Mouse (Mus musculus) neutrophil, adult 5-6 weeks (primary cell): ENCODE measurements around the gene Serpina1f. TPM values are rescaled to one million over a fixed set of nuclear protein-coding genes. Genes with fewer than 3 reads are reported as not detected.
"Not testable (repeated sequence)": the region's sequence is repeated elsewhere in the genome, so short reads cannot be mapped to it uniquely, and the experiment has no call there.

Experiments
- ATAC-seq: fragments of 151-379, 151-347 bp; 2 replicates; pipeline ENCODE4 v1.8.0; 2017; ENCODE audit warnings: mild to moderate bottlenecking, moderate TSS enrichment; ENCODE audit not compliant: insufficient number of reproducible peaks, poor library complexity, low FRiP score, severe bottlenecking; ENCODE audit errors: extremely low read depth
- total RNA-seq: library from RNA; stranded (forward); fragments of 200-1000 nt; gene quantifications from 2 replicates; pipeline ENCODE4 v1.2.3, GENCODE M21; 2017

Serpina1f gene
- total RNA-seq, 1 experiment from 2014 or later, result not detected

DNA sequence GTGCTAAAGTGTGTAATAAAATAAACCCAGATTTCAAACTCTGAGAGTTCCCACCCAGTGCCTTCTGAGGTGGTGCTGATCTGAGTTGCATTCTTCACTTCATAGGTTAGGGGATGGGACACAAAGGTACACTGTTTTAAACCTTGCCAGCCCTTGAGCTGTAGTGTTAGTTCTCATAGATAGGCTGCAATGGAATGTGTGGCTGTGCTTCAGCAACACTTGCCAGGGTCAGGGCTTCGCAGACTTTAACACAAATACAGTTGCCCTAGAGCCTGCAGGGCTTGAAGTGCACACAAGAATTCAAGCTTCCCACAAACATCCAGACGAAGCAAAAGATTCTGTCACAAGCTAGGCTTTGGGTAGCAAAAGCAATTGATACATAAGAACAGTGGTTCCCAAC is 24.4 kb downstream of the Serpina1f start:
- no peak for ATAC-seq

DNA sequence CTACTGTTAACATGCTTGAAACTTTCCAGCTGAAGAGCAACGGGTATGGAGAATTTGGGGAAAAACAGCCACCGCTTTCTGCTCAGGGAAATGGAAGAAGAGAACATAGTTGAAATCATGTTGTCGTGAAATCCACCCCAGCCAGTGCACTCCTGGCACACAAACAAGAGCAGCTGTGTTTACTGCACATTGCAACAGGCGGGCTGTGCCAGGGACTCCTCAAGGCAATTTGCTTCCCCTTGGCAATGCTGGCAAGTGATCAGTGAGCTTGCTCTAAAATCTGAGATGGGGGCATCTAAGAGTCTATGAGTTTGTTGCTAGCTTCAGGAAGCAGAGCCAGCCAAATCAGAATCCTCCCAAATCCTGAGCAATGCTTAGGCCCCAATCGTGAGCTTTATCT is 25.0 kb downstream of the Serpina1f start:
- no peak for ATAC-seq

DNA sequence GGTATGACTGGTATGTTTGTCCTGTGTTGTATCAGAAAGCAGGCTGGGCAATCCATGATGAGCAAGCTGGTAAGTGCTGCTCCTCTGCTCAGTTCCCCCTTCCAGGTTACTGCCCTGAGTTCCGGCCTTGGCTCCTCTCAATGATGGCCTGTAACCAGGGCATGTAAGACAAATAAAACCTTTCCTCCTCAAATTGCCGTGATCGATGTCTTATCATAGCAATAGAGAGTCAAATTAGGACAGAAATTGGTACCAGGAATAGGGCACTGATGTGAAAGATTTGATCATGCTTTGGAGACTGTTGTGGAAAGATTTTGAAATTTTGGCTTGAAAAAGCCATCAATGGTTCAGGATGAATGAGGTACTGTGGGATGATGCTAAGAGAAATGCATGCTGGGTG is 30.0 kb downstream of the Serpina1f start:
- no peak for ATAC-seq

DNA sequence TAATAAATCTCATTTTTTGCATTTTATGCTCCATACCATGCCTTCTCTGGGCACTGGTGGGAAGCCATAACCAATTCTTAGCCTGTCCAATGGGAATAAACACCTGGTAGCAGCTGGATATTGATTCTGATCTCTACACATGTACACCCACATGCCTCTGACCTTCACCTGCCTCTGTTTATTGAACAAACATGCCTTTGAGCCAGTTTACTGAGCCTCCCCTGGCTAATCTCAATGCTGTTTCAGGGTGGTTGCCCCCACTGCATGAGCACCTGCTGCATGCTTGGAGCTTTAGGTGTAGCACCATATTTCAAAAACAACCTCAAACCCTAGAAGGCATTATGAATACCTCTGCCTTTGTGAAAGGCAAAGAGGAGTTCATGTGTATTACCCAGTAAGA is 33.3 kb downstream of the Serpina1f start:
- not testable (repeated sequence) for ATAC-seq

DNA sequence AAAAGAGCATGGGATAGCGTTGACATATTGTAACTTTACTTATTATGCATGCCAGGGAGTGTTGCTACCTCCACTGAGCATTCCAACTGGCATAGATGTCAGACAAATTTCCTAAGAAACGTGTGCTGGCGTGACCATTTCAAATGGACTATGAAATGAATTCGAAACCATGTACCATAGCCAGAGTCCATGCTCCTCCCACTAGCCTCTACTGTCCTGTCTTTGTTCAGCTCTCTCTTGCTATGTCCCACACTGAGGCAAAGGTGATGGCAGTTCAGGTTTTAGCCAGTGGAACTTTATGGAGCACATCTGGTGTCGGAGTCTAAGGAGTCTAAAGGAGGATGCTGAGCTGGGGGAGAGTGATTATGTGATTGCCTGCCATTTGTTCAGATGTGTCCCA is 35.3 kb downstream of the Serpina1f start:
- no peak for ATAC-seq

DNA sequence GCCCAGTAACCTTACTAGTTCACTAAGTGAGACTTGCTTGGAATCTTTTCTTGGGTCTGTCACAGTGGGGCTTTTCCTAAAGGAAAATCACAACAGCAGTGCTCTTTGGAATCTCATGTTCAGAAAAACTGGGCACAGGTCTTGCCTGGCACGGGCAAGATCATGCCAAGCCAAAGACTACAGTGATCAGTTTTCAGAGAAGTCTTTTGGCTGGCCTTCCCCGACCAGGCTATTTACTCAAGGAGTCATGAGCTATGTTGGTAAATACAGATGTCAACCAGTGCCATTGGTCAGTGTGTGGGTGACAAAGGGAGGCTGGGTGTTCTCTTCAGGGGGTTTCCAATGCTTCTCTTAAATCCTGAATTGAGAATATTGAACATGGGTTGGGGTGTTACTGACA is 36.2 kb downstream of the Serpina1f start:
- ATAC-seq, result no peak

DNA sequence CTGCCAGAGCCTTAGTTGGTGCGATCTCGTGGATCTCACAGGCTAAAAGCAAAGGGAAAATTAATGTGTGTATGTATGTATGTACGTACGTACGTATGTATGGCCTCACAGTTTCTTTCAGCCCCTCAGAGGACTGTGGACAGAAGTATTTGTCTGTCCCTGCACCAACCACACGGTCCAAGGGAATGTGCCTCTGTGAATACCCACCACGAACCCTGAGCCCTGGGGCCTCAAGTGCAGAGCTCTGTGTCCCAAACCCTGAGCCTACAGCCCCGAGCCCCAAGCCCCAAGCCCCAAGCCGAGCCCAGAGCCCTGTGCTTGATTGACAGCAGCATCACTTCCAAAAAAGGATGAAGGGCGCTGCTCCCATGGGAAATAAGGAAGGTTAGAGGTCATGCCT is 37.3 kb downstream of the Serpina1f start:
- ATAC-seq, result no peak

DNA sequence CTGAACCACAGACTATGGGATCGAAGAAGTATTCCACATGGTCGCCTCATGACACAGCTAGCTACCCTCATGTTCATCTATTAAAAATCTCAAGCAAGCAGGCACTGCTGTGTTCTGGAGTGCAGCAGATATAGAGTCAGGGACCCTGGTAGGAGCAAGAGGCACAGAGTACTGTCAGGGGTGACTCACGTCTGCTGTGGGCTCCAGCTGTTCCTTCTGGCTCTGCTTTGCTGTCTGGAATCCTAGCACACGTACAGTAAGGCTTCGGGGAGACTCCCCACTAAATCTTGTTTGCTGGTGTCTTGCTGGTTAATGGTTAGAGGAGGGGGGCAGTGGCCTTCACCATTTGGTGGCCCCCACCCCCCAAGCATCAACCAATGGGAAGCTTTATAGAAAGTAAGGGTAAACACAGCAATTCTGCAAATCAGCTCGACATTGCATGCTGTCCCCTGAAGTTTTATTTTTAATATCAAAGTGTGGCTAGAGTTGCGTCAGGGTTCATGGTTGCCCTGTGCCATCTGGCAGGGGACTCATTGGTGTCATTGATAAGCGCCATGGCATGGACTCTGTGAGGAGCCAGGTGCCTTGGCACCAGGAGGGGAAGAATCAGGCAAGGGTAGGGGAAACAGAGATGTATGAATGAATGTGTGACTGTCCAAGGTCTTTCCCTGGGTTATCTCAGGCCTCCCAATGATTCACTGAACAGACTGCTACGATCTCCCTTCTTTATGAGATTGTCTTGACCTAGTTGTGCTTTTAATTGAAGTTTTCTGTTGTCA is 38.3 kb downstream of the Serpina1f start, which contains the start of gene Serpina6:
Gene Serpina6, minus strand, starts transcription at position 365 of the 779 bp plus-strand sequence.
- no peak for ATAC-seq

DNA sequence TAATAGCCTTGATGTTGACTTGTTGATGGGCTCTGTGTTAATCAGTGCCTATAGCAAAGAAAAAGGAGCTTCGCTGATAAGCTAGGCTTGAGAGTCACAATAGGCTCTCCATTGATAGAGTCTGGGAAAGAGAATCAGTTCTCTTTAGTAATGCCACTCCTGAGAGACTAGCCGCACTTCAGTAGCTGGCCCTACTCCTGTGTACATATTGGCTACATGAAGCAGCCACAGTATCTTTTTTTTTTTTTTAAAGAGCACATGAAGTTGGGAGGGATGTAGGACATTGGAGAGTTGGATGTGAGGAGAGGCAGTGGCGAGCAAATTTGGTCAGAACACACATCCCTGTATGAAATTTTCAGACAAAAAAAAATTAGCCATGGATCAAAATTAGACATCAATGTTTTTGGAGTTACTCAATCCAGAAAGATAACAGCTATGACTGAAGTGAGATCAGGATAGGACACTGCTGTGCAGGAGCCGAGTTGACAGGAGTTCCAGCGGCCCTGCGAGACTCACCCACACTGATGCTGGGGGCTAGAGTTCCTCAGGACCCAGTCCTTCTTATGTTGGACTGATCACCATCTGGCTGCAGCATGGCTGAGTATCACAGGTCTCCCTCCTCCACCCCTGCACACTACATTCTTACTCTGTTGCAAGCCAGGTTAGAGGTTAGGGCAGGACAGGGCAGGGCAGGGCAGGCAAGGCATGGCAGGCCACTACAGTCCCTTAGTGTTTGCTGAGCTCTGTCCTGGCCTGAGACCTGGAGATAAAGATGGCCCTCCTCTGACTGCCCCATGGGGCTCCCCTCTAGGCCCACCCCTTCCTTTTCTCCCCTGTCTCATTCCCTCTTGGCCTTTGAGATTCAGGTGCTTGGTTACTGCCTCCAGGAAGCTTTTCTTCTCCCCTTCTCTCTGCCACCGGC is 39.9 kb downstream of the Serpina1f start:
- ATAC-seq, result no peak

DNA sequence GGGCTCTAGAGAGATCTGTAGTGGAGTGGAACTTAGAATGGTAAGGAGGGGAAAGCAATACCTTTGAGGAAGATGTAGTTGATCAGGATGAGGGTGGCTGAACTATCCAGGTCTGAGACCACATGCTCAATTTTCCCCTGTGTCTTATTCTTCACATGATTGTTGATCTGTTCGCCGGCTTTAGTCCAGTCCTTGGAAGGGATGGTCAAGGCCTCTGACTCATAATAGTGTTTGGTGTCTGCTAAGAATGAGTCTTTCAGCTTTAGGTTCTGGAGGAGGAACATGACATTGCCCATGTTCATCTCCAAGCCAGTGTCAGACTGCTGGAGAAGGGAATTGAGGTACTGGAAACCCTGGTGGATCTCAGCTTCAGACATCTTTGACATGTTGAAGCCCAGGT is 41.5 kb downstream of the Serpina1f start:
- no peak for ATAC-seq

DNA sequence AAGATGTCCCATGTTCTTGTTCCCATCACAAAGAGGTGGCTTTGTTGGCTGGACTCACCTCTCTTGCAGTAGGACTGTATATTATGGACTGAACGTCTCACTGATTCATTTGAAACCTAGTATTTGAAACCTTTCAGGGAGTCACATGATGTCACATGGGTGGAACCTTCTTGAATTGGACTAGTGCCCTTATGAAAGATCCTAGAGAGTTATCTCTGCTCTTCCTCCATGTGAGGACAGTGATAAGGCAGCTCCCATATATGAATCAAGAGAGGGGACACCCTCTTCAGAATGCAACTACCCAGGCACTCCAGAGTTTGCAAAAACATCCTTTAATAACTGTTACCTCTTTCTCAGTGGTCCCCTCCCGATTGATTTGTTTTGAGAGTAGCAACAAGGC is 49.0 kb downstream of the Serpina1f start:
- no peak for ATAC-seq

DNA sequence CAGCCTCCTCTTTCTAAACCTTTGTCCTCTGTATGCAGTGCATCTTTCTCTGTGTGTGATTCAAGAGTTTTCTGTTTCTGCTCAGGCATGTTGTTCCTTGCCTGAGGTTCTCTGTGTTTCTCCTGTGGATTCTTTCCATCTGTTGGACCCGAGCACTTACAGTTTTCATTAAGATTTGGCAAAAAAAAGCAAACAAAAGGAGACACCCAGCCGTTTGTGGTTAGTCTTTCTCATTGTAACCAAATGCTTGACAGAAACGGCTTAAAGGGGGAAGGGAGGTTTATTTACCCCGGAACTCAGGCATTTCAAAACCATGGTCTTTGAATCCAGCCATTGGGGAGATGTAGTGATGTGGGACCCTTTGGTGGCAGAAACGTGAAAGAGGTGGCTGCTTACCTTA is 50.7 kb downstream of the Serpina1f start:
- ATAC-seq, result no peak

DNA sequence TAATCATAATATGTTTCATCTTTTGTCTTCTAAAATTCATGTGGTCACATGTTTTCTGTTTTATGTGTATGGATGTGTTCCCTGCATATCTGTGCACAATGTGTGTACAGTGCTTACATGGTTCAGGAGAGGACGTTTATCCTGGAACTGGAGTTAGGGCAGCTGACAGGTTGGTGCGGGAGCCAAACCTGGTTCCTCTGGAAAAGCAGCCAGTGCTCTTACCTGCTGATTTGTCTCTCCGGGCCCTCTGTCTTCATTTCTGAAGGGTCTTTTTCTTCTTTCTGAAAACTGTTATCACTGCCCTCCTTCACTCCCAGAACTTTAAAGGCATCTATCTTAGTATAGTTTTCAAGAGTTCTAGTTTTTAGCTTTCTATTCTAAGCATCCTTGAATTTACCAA is 51.5 kb downstream of the Serpina1f start:
- no peak for ATAC-seq

DNA sequence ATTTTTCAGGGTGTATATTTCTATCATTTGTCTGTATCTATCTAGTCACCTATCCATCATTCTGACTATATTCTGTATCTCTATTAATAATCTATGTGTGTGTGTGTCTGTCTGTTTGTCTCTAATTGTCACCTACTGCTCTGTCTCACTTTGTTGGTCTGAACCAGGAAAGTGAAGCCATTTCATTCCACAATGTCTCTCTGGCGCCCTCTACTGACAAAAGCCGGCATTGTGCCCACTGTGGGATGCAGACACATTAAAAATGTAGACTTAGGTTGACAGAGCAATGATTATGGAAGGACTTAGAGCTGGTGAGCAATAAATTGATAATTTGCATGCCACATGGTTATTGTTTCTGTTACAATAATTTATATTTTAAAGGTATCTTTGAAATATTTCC is 52.0 kb downstream of the Serpina1f start:
- no peak for ATAC-seq

Other genes with a start within 250 kb of the Serpina1f start
- not detected in 2 replicates for gene Ifi27l2b, start 238.3 kb downstream of the Serpina1f start, total RNA-seq
- 0.12 TPM in 1 of 2 replicates, not detected in the other for gene Ppp4r4, start 163.2 kb downstream of the Serpina1f start, total RNA-seq
- not detected in 2 replicates for gene Serpina10, start 64.1 kb downstream of the Serpina1f start, total RNA-seq
- not detected in 2 replicates for gene Serpina6, start 38.3 kb downstream of the Serpina1f start, total RNA-seq
- gene Serpina16, start 19.4 kb downstream of the Serpina1f start, total RNA-seq, result not detected in 2 replicates
- gene Serpina1d, start 78.1 kb upstream of the Serpina1f start, total RNA-seq, result not detected in 2 replicates
- gene Serpina1b, start 134.8 kb upstream of the Serpina1f start, total RNA-seq, result not detected in 2 replicates
- not detected in 2 replicates for gene Serpina1a, start 168.0 kb upstream of the Serpina1f start, total RNA-seq
- not detected in 2 replicates for gene Serpina1c, start 209.4 kb upstream of the Serpina1f start, total RNA-seq